Mouse (Mus musculus) embryonic facial prominence, embryonic 10.5 days (tissue): ENCODE results near the gene Ccer2. TPM values are rescaled to one million over a fixed set of nuclear protein-coding genes. Genes with fewer than 3 reads are reported as not detected.

Experiments
- DNase-seq: peaks from one replicate; pipeline ENCODE4 v3.0.0-alpha.2; 2017; ENCODE audit warnings: low spot score
- H3K27ac ChIP-seq: fragments of 300-500 bp; sonication (generic); replicated peaks from 2 replicates; pipeline ENCODE4 v1.5.1; 2016; ENCODE audit warnings: mild to moderate bottlenecking
- H3K27me3 ChIP-seq: fragments of 300-500 bp; sonication (generic); replicated peaks from 2 replicates; pipeline ENCODE4 v1.6.1; 2016; ENCODE audit warnings: low read depth, mild to moderate bottlenecking; ENCODE audit not compliant: poor library complexity, severe bottlenecking
- H3K36me3 ChIP-seq: fragments of 300-500 bp; sonication (generic); replicated peaks from 2 replicates; pipeline ENCODE4 v1.6.1; 2016; ENCODE audit warnings: mild to moderate bottlenecking, moderate library complexity
- H3K4me1 ChIP-seq: fragments of 300-500 bp; sonication (generic); 2 replicates; pipeline ENCODE4 v1.6.1; 2016
- H3K4me3 ChIP-seq: fragments of 300-500 bp; sonication (generic); 2 replicates; pipeline ENCODE4 v1.5.1; 2016; ENCODE audit warnings: mild to moderate bottlenecking, moderate library complexity
- H3K9me3 ChIP-seq: fragments of 300-500 bp; sonication (generic); 2 replicates; pipeline ENCODE4 v1.6.1; 2016; ENCODE audit warnings: mild to moderate bottlenecking
- WGBS: fragments of 180-500 bp; shearing (Covaris S2); methylation state at CpG from one replicate; pipeline ENCODE4 v1.1.7; 2016; 5-methylcytosine and 5-hydroxymethylcytosine counted together
- polyA plus RNA-seq: library from polyadenylated mRNA; unstranded; fragments of >200 nt; fragmentation: Nextera tagmentation; extraction: Ambion mirVana; gene quantifications from 2 replicates; pipeline ENCODE4 v1.2.1, GENCODE M21; 2016

Ccer2 gene
- polyA plus RNA-seq, 1 experiment from 2014 or later: 2.1 TPM

GRCm38 (mm10) chr7:28796562-28796975, 40.6 kb downstream of the Ccer2 start:
- Histone ChIP-seq H3K4me1 (peaks cover 34% of the 10 kb centered on the region), H3K27me3 (no peaks in the 10 kb centered on the region), H3K27ac (peak overlapping the region; percentile 74), H3K4me3 (peak overlapping the region; percentile 44), H3K36me3 (no peaks in the 10 kb centered on the region), H3K9me3 (no peaks in the 10 kb centered on the region)
- WGBS: 18% methylated on average over 32 of the region's 32 CpGs
- peak; percentile 82 for DNase-seq

GRCm38 (mm10) chr7:28799994-28800393, 44.0 kb downstream of the Ccer2 start:
- H3K27me3 ChIP-seq: no peaks in the 10 kb centered on the region
- H3K4me3 ChIP-seq: no peak overlapping the region
- H3K9me3 ChIP-seq: no peaks in the 10 kb centered on the region
- no peaks in the 10 kb centered on the region for H3K36me3 ChIP-seq
- no peak for DNase-seq
- 94% methylated on average over 9 of the region's 9 CpGs for WGBS
- no peak overlapping the region for H3K27ac ChIP-seq
- peaks cover 49% of the 10 kb centered on the region for H3K4me1 ChIP-seq

DNA sequence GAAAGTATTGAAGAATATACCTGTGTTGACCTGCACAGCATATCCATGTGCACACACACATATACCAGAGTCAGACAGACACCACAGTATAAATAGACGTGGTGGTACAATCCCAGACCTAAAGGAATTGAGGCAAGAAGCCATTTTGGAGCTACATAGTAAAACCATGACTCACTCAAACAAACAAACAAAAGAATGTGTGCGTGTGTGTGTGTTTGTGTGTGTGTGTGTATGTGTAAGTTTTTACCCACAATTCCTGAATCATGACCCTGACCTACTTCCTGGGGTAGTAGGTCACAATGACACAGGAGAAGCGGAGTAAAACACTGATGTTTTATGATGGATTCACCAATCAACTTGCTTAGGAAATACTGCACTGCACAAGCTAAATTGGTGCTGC, 45.5 kb downstream of the Ccer2 start:
- Histone ChIP-seq H3K4me1 (peaks cover 42% of the 10 kb centered on the region), H3K9me3 (no peaks in the 10 kb centered on the region), H3K36me3 (no peaks in the 10 kb centered on the region), H3K4me3 (no peak overlapping the region), H3K27me3 (no peaks in the 10 kb centered on the region), H3K27ac (peak overlapping the region; percentile 86)
- 82% methylated on average over 3 of the region's 3 CpGs for WGBS
- DNase-seq: no peak

DNA sequence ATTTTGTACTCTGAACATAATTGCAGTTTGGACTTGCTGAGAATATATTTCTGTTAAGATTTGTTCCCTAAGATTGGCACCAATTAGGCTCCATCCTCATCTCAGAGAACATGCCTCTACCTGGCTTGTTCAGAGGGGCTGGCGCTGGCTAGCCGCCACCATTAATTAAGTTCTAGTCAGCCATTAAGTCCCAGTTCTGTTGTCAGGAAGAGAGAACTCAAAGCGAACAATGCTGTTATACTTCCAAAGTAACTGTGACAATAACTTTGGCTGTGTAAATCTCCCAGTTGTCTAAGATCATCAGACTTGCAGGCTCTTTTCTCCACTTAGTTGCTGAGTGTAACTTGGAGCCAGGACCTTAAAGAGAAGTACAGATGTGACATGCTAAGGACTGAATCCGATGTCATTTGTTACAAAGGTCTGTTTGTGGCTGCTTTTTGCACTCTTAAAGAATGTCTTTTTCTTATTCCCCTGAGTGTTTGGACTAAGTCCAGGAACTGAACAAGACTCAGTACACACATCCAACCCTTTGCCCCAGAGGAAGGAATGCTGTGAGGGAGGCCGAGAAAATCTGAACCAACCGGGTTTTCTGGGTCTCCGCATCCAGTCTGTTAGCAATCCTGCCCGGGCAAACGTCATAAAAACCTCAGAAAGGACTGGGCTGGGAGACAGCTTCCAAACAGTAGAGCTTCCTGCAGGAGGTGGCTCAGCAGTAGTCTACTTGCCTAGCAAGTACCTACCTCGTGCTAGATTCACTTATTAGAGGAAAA, 46.1 kb downstream of the Ccer2 start:
- WGBS: 29% methylated on average over 10 of the region's 10 CpGs
- H3K9me3 ChIP-seq: no peaks in the 10 kb centered on the region
- peak overlapping the region; percentile 37 for H3K4me3 ChIP-seq
- peak overlapping the region; percentile 86 for H3K27ac ChIP-seq
- no peaks in the 10 kb centered on the region for H3K36me3 ChIP-seq
- no peaks in the 10 kb centered on the region for H3K27me3 ChIP-seq
- peaks cover 36% of the 10 kb centered on the region for H3K4me1 ChIP-seq
- peak; percentile 64 for DNase-seq

- peak; percentile 72 for DNase-seq
- 5% methylated on average over 10 of the region's 10 CpGs for WGBS
- Histone ChIP-seq H3K27ac (peak overlapping the region; percentile 86), H3K4me1 (peaks cover 43% of the 10 kb centered on the region), H3K36me3 (no peaks in the 10 kb centered on the region), H3K9me3 (no peaks in the 10 kb centered on the region), H3K4me3 (peak overlapping the region; percentile 37), H3K27me3 (no peaks in the 10 kb centered on the region)
Measured at GRCm38 (mm10) chr7:28802846-28803588, 47.0 kb downstream of the Ccer2 start.

DNA sequence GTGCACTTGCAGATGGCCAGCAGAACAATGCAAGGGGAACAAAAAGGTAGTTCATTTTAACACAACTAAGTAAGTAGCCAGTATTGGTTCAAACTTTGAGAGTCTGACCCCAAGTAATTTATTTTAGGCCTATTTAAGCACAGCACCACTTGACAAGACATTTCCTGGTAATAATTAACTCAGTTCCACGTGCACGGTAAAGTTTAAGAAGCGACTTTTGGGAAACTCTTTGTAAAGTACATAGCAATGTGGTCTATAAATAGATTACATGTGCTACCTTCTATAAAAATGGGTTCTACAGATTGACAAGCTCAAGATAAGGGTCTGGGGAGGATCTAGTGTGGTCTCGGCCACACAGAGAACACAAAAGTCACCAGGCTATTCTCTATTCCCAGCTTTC, 47.8 kb downstream of the Ccer2 start:
- H3K4me1 ChIP-seq: peaks cover 48% of the 10 kb centered on the region
- H3K36me3 ChIP-seq: no peaks in the 10 kb centered on the region
- H3K27me3 ChIP-seq: no peaks in the 10 kb centered on the region
- H3K9me3 ChIP-seq: no peaks in the 10 kb centered on the region
- no peak for DNase-seq
- H3K4me3 ChIP-seq: no peak overlapping the region
- peak overlapping the region; percentile 86 for H3K27ac ChIP-seq
- WGBS: 56% methylated on average over 4 of the region's 4 CpGs

DNA sequence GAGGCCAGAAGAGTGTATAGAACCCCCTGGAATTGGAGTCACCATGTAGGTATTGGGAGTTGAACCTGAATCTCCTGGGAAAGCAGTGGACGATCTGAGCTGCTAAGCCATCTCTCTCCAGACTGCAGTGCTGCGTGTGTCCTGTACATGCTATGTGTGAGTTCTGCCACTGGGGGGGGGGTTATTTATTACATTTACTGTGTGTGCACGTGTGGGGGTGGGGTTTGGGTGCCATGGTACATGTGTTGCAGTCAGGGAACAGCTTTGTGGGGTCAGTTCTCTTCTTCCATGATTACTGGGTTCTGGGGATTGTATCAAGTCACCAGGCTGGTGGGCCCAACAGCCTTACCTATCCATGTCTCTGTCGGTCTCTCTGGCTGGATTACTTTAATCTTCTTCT, 50.9 kb downstream of the Ccer2 start:
- Histone ChIP-seq H3K4me3 (no peak overlapping the region), H3K27ac (0 out of 2 replicates have a peak overlapping the region, but pooled peaks have one; percentile 35), H3K9me3 (no peaks in the 10 kb centered on the region), H3K36me3 (peaks cover 2% of the 10 kb centered on the region), H3K4me1 (peaks cover 40% of the 10 kb centered on the region), H3K27me3 (no peaks in the 10 kb centered on the region)
- WGBS: 86% methylated on average over 4 of the region's 4 CpGs
- DNase-seq: no peak

- Histone ChIP-seq H3K4me1 (peaks cover 40% of the 10 kb centered on the region), H3K27ac (peak overlapping the region; percentile 100), H3K4me3 (peak overlapping the region; percentile 93), H3K36me3 (peaks cover 11% of the 10 kb centered on the region), H3K27me3 (no peaks in the 10 kb centered on the region), H3K9me3 (no peaks in the 10 kb centered on the region)
- 36% methylated on average over 6 of the region's 8 CpGs for WGBS
- no peak for DNase-seq
Measured at GRCm38 (mm10) chr7:28807641-28808220, 51.8 kb downstream of the Ccer2 start.

DNA sequence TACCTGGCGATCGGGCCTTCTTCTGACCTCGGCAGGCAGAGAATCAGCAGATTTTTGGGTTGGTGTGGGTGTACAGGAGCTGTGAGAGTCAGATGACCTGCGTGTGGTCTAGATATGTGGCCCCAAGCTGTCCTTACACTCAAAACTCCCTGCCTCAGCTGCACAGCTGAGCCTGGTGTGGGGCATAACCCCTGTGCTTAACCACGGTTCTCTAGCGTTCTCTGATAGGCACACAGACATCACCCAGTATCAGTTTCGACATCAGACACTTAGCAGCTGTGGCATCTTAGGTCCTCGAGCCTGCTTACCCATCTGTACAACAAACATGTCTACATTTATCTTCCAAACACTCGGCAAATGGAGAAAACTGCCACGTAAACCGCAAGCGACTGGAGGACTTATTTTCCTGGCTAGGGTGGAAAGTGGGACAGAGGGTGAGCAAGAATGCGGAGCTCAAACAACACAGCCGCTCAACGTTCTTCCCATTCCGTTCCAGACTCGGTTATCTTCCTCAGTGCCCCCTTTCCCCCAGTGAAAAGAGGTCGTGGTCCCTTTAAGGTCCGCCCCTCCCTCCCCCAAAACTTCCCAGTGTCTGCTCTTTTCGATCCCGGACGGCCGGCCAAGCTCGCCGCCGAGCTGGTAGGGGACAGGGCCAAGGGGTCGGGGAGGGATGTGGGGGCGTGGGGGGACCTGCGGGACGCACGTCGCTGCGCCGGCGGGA, 52.4 kb downstream of the Ccer2 start, which contains the start of gene Hnrnpl:
TSS of gene Hnrnpl (plus strand) at position 321 of the 721 bp plus-strand sequence.
- Histone ChIP-seq H3K4me1 (peaks cover 40% of the 10 kb centered on the region), H3K27ac (peak within 1 kb of the TSS; percentile 100), H3K27me3 (no peaks in the 10 kb centered on the region), H3K9me3 (no peaks in the 10 kb centered on the region), H3K4me3 (peak within 1 kb of the TSS; percentile 93), H3K36me3 (peaks cover 17% of the 10 kb centered on the region)
- no peak for DNase-seq
- 3% methylated on average over 35 of the region's 35 CpGs for WGBS

Other genes with a start within 250 kb of the Ccer2 start
- not detected in 2 replicates for gene Ifnl2, start 245.7 kb upstream of the Ccer2 start, polyA plus RNA-seq
- not detected in 2 replicates for gene Ifnl3, start 233.3 kb upstream of the Ccer2 start, polyA plus RNA-seq
- not detected in 2 replicates for gene Sycn, start 215.3 kb upstream of the Ccer2 start, polyA plus RNA-seq
- 0.10 TPM in 1 of 2 replicates, not detected in the other for gene Nccrp1, start 208.9 kb upstream of the Ccer2 start, polyA plus RNA-seq
- gene Samd4b, start 158.0 kb upstream of the Ccer2 start, polyA plus RNA-seq: 36.0 and 38.9 TPM in 2 replicates
- gene Pak4, start 158.0 kb upstream of the Ccer2 start, polyA plus RNA-seq: 70.1 and 75.8 TPM in 2 replicates
- gene Acp7, start 124.8 kb upstream of the Ccer2 start, polyA plus RNA-seq: not detected in 2 replicates
- gene Fbxo27, start 63.3 kb upstream of the Ccer2 start, polyA plus RNA-seq: 7.8 TPM in 2 replicates
- 11.9 and 14.3 TPM in 2 replicates for gene Fbxo17, start 39.4 kb upstream of the Ccer2 start, polyA plus RNA-seq
- 163 and 164 TPM in 2 replicates for gene Mrps12, start 14.4 kb upstream of the Ccer2 start, polyA plus RNA-seq
- gene Sars2, start 14.2 kb upstream of the Ccer2 start, polyA plus RNA-seq: 40.3 and 44.6 TPM in 2 replicates
- gene Sirt2, start 10.6 kb downstream of the Ccer2 start, polyA plus RNA-seq: 64.4 and 64.8 TPM in 2 replicates
- 55.1 and 55.5 TPM in 2 replicates for gene Nfkbib, start 11.3 kb downstream of the Ccer2 start, polyA plus RNA-seq
- gene Rinl, start 32.8 kb downstream of the Ccer2 start, polyA plus RNA-seq: 2.2 and 2.8 TPM in 2 replicates
- 325 and 346 TPM in 2 replicates for gene Hnrnpl, start 52.4 kb downstream of the Ccer2 start, polyA plus RNA-seq
- 75.8 and 81.7 TPM in 2 replicates for gene Ech1, start 69.0 kb downstream of the Ccer2 start, polyA plus RNA-seq
- gene Lgals4, start 77.7 kb downstream of the Ccer2 start, polyA plus RNA-seq: 4.4 and 4.9 TPM in 2 replicates
- gene Lgals7, start 107.7 kb downstream of the Ccer2 start, polyA plus RNA-seq: 0.63 and 1.9 TPM in 2 replicates
- gene Capn12, start 125.2 kb downstream of the Ccer2 start, polyA plus RNA-seq: 0.44 and 0.55 TPM in 2 replicates
- gene Actn4, start 206.2 kb downstream of the Ccer2 start, polyA plus RNA-seq: 260 and 269 TPM in 2 replicates
- 444 and 454 TPM in 2 replicates for gene Eif3k, start 225.7 kb downstream of the Ccer2 start, polyA plus RNA-seq
- gene Map4k1, start 225.9 kb downstream of the Ccer2 start, polyA plus RNA-seq: 11.6 and 14.4 TPM in 2 replicates